Mouse (Mus musculus) stomach, postnatal 0 days (tissue): Measurements from ENCODE around the gene Slc5a6.

Source experiments
- CTCF ChIP-seq: IDR thresholded peaks from 2 replicates; pipeline ENCODE4 v1.5.1; 2016; ENCODE audit warnings: antibody characterized with exemption, low read depth, mild to moderate bottlenecking, moderate library complexity
- EP300 ChIP-seq: optimal IDR thresholded peaks from 2 replicates; pipeline ENCODE3; 2016; ENCODE audit warnings: antibody characterized with exemption

GRCm38 (mm10) chr5:31086606-31087005 lies 37.9 kb upstream of the Slc5a6 start:
- peak; percentile 8; the same call in 1 of the 2 replicates for TF ChIP-seq CTCF
- TF ChIP-seq EP300, result no peak
